Mouse (Mus musculus) thymus, postnatal 4 days (tissue): ENCODE results near the gene Clca1.
"Not testable (repeated sequence)": the region's sequence is repeated elsewhere in the genome, so short reads cannot be mapped to it uniquely, and the experiment has no call there.

Experiments used
- DNase-seq: peaks from one replicate; pipeline ENCODE4 v3.0.0; 2021

The Clca1 gene

DNA sequence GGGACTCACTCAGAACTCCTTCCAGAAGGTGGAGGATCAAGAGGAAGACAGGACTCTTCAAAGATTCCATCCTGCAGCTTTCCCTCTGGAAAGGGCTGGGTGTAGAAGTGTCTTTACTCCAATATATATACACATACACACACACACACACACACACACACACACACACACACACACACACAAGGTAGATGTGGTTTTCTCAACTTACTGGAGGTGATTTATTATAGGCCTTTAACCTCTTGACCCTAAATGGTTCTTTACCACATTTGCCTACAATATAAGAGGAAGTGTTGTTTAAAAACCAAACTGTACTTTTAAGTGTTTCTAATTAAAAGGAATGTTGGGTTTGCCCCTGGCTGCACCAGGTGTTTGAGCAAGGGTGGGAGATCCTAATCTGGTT is at the start of gene Clca1:
Gene Clca1 (minus strand): TSS at position 101 of the 400 bp plus-strand sequence.
- DNase-seq = no peak

DNA sequence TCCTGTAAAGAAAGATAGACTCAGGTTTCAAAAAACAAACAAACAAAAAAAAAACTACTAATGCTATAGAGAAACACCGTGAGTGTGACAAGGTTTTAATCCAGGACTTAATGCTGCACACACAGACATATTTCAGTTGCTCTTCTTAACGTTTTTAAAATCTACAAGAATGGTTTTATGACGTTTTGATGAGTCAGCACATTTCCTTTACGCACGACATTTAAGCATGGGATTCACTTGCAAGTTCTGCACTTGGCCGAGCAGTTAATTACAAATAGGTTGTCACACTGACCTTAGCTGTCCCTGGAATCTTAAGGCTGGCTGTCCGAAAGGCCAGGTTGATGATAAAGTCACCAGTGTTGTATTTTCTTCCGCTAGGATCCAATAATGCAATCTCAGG is 48.3 kb upstream of the Clca1 start:
- no peak for DNase-seq

DNA sequence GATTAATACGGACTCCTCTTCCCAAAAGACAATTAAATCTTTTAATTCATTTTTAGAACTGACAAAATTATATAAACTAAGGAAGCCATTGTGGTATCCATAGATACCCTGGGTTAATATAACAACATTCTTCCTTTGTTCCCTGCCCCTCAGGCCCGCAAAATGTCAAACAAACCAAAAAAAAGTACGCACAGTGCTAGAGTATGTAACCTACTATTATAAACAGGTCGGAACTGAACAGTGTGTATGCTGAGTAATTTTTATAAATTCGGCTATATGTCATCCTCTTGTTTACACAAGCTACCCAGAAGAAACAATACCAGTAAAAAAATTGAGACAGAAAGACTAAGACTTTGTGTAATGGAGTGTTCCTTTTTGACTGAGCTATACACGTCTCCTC is 45.8 kb upstream of the Clca1 start:
- DNase-seq = no peak

GRCm38 (mm10) chr3:145072339-145072738 is 39.8 kb upstream of the Clca1 start:
- DNase-seq = no peak

DNA sequence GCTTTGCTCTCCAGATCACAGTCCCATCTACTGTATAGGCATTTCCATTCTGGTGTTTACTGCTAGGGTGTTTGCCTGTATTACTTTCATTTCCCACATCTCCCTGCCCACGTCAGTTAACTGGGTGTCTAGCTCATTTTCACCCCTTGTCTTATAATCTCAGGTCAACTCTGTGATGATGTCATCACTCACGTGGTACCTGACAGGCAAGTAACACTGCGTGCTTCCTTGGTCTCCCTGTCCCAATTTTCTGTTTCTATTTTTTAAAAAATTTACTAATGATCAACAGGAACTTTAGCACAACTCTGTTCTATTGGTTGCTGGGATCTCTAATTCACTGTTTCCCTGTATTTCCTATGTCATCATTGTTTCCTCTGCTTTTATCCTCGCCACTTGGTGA is 36.4 kb upstream of the Clca1 start:
- DNase-seq = no peak

DNA sequence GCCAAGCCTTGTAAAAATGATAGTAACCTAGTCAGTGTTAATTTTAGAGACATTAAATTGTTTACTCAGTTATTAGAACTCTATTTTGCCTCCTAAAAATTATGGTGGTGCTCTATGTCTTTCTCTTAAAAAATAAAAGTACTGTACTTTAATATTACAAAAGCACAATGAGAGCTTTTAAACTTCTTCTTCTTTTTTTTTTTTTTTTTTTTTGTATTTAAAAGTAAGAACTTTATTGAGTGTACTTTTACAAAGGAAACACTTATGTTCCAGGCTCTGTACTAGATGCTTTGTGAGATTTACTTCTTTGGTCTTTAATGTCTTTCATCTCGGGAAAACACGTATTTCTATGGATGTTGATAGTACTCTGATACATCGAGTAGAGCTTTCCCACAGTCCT is 22.6 kb upstream of the Clca1 start:
- DNase-seq = not testable (repeated sequence)

- DNase-seq = no peak
These were observed 17.2 kb upstream of the Clca1 start for GRCm38 (mm10) chr3:145049820-145050219.

DNA sequence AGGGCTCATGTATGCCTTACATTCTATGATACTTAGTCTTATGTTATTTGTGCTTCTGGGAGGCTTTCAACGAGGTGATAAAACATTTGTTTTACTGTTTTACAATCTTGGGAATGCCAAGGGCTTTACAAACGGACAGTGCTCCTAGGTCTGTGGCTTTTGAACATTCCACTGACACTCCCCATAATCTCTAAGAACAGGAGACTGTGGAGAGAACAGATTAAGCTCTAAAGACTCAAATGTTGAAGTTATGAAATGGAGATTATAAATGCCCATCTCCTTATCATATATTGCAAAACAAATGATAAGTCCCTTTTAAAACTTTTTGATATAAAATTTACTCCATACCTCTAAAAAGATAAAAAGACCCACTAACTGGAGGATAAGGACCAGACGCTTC is 6.2 kb upstream of the Clca1 start:
- no peak for DNase-seq

DNA sequence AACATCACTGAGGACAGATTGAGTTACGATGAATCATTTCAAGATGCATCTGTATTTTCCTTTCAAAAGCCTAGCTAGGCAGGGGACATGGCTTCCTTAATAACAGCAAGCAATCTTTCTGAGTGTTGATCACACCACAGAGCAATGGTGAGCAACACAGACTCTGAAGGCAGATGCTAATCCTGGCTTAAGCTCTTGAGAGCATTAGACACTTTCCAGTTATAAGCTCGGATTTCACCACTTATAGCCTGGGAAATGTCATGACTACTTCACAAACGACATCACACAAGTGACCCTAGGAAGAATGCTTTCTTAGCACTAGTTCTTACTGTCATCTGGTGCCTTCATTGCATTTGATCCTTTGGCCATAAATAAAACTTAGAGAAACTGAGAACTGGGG is 4.5 kb downstream of the Clca1 start:
- no peak for DNase-seq

GRCm38 (mm10) chr3:145026750-145027149 is 5.8 kb downstream of the Clca1 start:
- peak; percentile 54 for DNase-seq

DNA sequence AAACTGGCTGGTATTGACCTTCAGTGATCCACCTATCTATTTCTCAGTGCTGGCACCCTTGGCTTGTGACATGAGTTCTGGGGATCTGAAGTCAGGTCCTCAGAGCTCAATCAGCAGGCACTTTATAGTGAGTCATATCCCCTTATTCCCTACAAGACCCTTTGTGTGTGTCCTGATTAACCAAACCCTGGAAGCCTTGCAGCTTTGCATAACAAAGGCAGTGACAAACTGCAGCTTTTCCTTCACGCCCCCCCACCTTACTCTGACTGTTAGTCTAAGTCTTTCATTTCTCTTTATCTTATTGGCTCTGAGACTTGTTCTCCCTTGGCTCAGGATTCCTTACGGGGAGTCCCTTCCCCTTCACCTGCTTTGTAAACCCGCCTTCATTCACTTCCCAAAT is 14.8 kb downstream of the Clca1 start:
- no peak for DNase-seq

DNA sequence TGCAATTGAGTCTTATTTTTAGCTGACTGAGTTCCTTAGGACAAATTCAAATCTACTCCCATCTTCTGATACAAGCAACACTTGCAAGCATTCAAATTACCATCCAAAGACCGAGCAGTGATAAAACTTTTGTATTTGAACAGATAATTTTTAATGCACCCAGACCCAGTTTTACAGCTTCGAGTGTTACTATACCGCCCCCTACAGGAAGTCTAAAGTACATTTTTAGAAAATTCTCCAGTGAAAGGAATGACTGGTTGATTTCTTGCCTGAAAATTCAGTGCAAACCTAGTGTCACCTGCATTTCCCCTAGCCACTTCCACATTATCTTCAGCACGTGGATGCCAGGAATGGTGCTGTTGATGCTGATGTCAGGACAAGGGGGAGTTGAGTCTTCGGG is 28.2 kb downstream of the Clca1 start:
- DNase-seq = no peak

DNA sequence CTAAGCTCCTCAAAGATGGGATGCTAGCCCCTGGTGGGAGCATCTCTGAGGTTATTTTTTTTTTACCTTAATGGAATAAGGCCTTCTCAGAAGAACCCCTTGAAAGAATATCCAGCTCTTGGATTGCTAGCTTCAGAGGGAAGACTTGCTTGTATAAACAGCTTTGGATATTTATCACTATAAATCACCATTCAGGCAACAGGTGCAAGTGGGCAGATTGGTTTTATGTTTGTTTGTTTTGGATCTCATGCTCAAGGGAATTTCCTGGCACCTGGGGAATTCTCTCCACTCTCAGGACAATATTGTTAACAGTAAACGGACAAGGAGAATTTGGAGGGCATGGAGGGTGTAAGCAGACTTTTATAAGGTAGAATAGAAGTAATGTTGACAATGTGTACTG is 31.7 kb downstream of the Clca1 start:
- DNase-seq = no peak

DNA sequence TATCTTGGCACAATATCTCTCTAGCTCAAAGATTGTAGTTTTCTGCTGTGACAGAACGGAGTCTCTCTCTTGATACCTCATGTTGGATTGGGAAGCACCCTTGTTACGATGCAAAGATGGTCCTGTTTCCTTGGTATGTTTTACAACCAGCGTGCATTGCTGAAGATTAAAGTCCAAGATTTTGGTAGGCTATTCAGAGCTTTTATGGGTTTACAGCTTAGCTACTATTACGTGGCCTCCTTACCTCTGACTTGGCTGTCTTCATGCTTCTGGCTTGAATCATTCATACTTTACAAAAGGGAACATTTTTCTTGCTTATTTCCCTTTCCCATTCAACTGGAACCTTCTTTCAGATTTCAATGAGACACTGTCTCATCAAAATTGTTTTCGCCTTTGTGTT is 39.5 kb downstream of the Clca1 start:
- DNase-seq = no peak

GRCm38 (mm10) chr3:144992618-144993017 is 40.0 kb downstream of the Clca1 start:
- DNase-seq = no peak

GRCm38 (mm10) chr3:144985890-144986289 is 46.7 kb downstream of the Clca1 start:
- no peak for DNase-seq

- no peak for DNase-seq
These were observed 52.0 kb downstream of the Clca1 start for GRCm38 (mm10) chr3:144980551-144980950.

GRCm38 (mm10) chr3:144977631-144978030 is 54.9 kb downstream of the Clca1 start:
- DNase-seq = no peak

- no peak for DNase-seq
These were observed 56.5 kb downstream of the Clca1 start for GRCm38 (mm10) chr3:144976091-144976490.

DNA sequence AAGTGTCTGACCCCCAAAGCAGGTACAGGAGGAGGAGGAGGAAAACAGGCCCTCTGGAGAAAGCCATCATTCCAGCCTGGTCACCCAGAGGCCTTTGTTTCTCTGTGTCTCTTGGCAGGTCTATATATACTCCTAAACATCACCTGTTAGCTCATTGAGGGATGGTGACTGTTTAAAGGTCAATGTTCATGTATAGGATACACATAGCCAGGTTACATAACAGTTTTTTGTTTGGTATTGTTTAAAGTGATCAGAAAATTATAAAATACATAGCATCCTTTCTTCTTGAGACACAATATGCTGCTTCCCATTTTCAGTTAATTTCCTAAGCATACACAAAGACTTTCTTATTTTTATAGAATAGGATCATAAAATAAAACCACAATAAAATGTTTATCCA is 57.6 kb downstream of the Clca1 start, which contains the start of gene Clca4a:
Gene Clca4a (minus strand): TSS at position 101 of the 400 bp plus-strand sequence.
- no peak for DNase-seq

GRCm38 (mm10) chr3:144971553-144972270 is 60.9 kb downstream of the Clca1 start:
- DNase-seq = no peak

DNA sequence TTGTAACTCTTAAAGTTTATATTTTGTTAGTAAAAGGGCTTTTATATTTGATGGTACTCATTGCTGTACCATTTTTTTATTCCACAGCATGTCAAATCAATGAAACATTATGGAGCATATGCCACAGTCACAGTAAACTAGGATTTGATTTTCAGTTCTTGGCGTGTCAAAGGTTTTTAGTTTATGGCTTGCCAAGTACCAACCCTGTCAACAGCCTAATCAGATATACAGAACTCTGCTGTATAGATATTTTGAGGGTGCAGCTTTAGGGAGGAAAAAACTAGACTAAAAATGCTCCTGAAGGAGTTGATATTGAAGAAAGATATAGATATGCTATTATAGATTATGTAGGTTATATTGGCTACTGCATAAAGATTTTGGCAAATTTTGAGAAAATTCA is 62.8 kb downstream of the Clca1 start:
- no peak for DNase-seq

DNA sequence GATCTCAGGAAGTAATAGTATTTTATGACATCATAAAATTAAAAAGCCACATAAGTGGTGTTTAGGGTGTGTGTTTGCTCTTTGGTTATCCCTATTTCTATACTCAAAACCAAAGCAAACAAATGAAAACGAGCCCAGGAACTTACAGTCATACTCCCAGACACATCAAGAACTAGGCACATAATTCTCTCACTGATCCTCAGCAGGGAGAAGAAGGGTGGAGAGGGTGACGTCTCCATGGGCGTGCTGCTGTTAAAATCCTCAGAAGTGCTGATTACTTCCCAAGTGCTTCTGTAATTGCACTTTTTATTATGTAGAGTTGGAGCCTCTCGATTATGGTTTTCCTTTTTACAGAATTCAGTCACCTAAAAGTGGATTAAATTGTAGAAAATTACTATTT is 66.5 kb downstream of the Clca1 start:
- no peak for DNase-seq
